Mouse (Mus musculus): ENCODE measurements around the gene Arhgef2.
A peak's percentile ranks its signal among the peaks of the same experiment; 100 is the strongest.
"Not testable (repeated sequence)": the region's sequence is repeated elsewhere in the genome, so short reads cannot be mapped to it uniquely, and the experiment has no call there.

The Arhgef2 gene

GRCm38 (mm10) chr3:88605666-88606065 lies at the start of gene Arhgef2:
Arhgef2 (plus strand) TSS chr3:88605966.
- DNase-seq (ENCODE audit: low spot score in 2 of 2), result not testable (repeated sequence)

DNA sequence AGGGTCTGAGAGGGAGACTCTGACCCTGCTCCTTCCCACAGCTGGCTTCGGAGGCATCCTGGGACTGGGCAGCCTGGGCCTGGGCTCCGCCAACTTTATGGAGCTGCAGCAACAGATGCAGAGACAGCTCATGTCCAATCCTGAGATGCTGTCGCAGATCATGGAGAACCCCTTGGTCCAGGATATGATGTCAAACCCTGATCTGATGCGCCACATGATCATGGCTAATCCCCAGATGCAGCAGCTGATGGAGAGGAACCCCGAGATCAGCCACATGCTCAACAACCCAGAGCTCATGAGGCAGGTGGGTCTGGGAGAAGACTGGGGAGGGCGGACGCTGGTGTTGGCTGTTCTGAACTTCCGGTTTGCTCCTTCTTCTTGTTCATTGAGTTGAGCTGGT lies 49.1 kb upstream of the Arhgef2 start:
- no peak for DNase-seq (ENCODE audit: low spot score in 2 of 2)

DNA sequence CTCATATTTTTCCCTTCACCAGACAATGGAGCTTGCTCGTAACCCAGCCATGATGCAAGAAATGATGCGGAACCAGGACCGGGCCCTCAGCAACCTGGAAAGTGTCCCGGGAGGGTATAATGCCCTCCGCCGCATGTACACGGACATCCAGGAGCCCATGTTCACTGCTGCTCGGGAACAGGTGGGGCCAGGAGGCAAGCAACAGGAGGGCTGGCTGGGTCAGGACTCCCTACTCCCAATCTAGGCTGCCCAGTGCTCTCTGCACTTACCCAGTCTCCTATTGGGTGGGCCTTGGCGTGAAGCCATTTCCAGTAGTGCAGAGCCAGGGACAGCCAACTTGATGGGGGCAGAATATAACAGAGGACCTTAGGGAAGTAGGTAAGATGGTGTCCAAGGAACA lies 46.2 kb upstream of the Arhgef2 start:
- no peak for DNase-seq (ENCODE audit: low spot score in 2 of 2)

DNA sequence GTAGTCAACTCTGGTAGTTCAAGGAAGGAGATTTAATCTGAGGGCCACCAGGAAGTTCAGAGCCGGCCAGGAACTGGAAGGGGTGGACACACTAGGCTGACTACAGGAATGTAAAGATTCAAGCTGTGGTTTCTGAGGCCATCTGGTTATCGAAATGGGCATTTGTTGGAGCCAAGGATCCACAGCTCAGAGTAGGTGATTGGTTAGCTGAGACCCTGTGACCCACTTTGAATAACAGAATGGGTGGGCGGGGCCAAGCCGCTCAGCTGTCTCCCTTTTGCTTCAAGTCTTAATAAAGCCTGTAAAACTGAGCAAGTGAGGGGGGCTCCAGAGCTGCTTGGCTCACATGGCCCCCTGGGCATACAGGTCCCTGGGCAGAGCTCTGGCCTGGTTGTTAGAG lies 43.8 kb upstream of the Arhgef2 start:
- no peak for DNase-seq (ENCODE audit: low spot score in 2 of 2)

DNA sequence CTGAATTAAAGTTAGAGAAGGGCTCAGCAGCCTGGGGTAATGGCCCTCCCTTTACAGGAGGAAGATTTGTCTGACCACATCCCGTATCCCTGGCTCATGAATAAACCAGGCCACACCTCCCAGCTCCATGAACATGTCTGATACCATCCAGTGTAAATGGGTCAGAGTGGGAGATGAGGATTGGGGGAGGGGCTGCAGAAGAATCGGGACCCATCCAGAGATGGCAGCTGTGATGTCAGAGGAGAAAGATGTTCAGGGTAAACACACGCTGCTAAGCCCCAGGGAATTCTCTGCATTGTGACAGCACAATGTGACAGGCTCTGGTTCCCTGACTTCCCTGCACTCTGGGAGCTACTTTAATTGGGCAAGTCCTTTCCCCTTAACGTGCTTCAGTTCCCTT lies 42.3 kb upstream of the Arhgef2 start:
- DNase-seq (ENCODE audit: low spot score in 2 of 2), result no peak

GRCm38 (mm10) chr3:88563966-88564365 lies 41.8 kb upstream of the Arhgef2 start:
- no peak for DNase-seq (ENCODE audit: low spot score in 2 of 2)

GRCm38 (mm10) chr3:88566116-88566515 lies 39.6 kb upstream of the Arhgef2 start:
- no peak for DNase-seq (ENCODE audit: low spot score in 2 of 2)

DNA sequence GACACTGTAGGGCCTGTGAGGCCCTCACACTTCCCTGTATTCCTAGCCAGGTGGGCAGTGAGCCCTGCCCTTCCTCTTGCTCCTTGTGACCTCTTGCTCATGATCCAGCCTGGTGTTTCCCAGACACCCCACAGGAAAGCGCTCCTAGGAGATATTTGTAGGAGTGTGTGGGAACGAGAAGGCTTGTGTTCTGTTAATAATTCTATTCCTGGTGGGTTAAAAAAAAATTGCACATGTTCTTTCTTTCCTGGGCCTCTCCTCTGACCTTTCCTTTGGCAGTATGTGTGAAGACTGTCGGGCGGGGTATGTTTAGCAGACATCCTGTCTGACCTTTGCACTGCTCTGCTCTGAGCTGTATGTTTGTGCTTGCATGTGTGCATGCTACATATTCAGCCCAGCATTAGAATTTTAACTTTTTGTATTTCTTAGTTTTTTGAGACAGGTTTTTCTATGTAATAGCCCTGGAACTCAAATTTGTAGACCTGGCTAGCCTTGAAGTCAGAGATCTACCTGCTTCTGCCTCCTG lies 39.2 kb upstream of the Arhgef2 start:
- DNase-seq (ENCODE audit: low spot score in 2 of 2), result no peak

DNA sequence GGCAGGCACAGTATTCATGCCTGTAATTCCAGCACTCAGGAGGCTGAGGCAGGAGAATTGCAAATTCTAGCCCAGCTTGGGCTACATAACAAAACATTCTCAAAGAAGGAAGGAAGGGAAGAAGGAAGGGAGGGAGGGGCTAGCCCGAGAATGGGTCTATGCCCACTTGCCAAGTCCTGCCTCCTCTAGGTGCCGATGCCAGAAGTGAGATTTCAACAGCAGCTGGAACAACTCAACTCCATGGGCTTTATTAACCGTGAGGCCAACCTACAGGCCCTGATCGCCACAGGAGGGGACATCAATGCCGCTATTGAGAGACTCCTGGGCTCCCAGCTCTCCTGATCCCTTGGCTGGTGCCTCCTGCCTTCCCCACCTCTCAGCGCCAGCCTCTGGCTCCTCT lies 37.9 kb upstream of the Arhgef2 start:
- DNase-seq (ENCODE audit: low spot score in 2 of 2), result no peak

GRCm38 (mm10) chr3:88568615-88569014 lies 37.2 kb upstream of the Arhgef2 start:
- no peak for DNase-seq (ENCODE audit: low spot score in 2 of 2)

DNA sequence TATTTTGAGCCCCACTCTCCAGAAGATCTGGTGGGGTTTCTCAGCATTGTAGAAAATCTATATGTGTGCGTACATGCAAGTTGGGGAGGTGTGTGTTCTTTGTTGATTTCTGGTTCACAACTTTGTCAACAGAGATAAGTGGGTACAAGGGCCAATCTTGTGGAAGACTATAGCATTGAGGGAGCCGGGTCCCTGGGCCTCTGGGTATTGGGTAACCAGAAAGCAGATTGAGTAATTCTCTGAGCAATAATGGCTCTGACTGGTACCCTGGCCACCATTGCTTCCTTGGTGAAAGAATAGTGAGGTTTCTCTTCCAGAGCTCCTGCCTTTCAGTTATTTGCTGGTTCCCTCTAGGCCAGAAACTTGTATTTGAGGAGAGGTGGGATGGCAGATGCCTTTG lies 36.7 kb upstream of the Arhgef2 start:
- DNase-seq (ENCODE audit: low spot score in 2 of 2), result no peak

- no peak for DNase-seq (ENCODE audit: low spot score in 2 of 2)
Observed at GRCm38 (mm10) chr3:88569694-88570093, 36.1 kb upstream of the Arhgef2 start.

DNA sequence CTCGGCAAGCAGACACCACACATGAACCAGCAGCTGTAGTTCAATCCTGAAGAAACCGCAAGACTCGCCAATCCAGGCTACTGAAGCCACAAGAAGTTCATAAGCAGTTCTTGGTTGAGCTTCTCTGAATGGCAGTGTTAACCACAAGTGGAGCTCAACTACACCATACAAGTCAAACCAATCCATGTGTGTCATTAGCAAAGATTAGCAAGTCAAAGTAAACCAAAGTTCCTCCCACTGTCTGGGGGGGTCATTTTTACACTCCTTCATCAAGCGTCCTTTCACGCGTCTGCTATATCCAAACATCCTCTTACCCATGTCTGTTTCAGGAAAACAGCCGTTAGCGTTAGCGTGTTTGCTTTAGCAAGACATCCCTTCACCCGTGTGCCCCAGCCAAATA lies 35.4 kb upstream of the Arhgef2 start:
- DNase-seq (ENCODE audit: low spot score in 2 of 2), result no peak

- DNase-seq (ENCODE audit: low spot score in 2 of 2), result no peak
Observed at GRCm38 (mm10) chr3:88571856-88572255, 33.9 kb upstream of the Arhgef2 start.

GRCm38 (mm10) chr3:88572835-88573234 lies 32.9 kb upstream of the Arhgef2 start:
- no peak for DNase-seq (ENCODE audit: low spot score in 2 of 2)

GRCm38 (mm10) chr3:88573810-88574209 lies 32.0 kb upstream of the Arhgef2 start:
- DNase-seq (ENCODE audit: low spot score in 2 of 2), result no peak

DNA sequence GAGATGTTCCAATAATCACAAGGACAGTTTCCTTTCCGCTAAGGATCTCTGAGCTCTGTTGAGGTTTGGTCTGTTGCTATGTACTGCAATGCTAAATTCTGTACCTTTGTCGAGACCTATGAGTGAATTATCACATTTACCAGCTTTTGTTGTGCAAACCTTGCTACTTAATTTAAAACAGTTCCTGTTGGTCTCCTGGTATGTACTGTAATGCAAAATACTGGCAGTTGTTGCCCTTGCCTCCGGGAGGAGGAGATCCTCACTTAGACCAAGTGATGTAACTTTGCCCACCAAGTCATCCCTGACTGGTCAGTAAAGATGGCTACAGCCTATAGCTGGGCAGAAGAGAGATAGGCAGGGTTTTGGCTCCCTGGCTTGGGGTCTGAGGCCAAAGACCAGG lies 30.2 kb upstream of the Arhgef2 start, which contains the start of gene Ssr2:
Gene Ssr2 (plus strand): TSS at position 337 of the 400 bp plus-strand sequence.
- DNase-seq (ENCODE audit: low spot score in 2 of 2), result no peak

GRCm38 (mm10) chr3:88577846-88578245 lies 27.9 kb upstream of the Arhgef2 start:
- not testable (repeated sequence) for DNase-seq (ENCODE audit: low spot score in 2 of 2)

DNA sequence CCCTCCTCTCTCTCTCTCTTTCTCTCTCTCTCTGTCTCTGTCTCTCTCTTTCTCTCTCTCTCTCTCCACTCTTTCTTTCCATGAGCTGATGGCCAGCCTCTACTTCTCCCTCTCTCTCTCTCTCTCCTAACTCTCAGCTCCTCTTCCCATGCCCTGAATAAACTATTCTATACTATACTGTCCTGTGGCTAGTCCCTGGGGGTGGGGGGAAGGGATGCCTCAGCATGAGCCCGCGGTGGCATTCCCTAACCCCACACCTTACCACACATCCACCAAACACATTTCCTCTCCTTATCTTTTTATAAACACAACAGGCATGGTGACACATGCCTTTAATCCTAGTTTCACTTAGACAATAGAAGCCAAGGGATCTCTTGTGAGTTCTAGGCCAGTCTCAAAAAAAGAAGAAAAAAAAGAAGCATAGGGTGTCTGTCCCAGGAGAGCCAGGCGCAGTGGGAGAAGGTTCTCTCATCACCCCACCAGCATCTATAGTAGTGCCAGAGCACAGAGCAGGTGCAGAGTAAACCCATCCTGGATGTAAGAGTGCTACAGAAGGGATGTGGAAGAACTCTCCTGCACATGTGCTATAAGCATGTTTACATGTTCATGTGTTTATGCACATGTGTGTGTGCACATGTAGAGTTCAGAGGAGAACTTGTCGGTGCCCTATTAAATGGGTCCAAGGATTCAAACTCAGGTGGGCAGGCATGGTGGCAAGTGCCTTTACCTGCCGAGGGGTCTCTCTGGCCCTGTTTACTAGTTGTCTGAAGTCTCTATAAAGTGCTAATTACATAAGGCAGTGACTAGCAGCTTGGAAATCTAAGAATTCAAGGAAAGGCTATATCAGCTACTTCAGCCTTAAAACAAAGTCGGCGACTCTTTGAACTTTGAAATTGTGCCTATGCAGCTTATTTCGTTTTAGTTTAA lies 27.0 kb upstream of the Arhgef2 start:
- DNase-seq (ENCODE audit: low spot score in 2 of 2), result no peak

DNA sequence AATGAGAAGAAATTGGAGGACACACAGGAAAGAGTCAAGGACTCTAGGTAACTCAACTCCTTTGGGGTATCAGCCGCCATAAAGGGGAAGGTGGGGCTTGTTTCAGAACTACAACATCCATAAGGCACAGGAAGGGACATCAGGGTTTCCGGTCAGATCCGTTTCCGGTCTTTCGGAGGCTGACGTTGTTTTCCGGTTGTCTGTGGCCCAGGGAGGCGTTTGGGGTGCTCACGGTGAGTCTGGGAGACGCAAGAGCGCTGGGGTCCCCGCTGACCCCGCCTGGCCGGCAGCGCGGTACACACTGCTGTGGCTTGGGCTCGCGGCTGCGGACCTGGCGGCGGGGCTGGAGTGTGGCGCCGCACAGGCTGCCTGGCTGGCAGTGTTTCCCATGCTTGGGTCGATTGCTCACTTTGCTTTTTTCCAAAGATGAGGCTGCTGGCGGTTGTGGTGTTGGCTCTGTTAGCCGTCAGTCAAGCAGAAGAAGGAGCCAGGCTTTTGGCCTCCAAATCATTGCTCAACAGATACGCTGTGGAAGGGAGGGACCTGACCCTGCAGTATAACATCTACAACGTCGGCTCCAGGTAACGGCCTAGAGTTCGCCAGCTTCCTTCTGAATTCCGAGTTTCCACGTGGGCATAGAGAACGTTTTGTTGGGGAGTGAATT lies 26.2 kb upstream of the Arhgef2 start:
- DNase-seq (ENCODE audit: low spot score in 2 of 2), result peak; percentile 59 to 69

DNA sequence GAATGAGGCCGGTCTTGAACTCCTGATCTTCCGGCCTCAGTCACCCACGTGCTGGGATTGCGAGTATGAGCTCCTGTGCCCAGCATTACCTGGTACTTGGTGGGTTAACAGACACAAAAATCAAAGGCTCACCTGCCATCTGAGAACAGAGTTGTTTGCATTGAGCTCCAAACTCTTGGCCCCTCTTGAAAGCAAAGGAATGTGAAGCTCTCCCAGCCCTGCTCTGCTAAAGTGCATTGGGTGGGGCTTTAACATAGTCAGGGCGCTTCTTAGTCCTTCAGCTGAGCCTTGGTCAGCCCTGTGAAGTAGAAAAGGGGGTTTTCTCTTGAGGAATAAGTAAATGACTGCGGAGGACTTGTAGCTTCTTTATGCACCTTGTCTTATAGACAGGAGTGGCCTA lies 20.0 kb upstream of the Arhgef2 start:
- no peak for DNase-seq (ENCODE audit: low spot score in 2 of 2)

DNA sequence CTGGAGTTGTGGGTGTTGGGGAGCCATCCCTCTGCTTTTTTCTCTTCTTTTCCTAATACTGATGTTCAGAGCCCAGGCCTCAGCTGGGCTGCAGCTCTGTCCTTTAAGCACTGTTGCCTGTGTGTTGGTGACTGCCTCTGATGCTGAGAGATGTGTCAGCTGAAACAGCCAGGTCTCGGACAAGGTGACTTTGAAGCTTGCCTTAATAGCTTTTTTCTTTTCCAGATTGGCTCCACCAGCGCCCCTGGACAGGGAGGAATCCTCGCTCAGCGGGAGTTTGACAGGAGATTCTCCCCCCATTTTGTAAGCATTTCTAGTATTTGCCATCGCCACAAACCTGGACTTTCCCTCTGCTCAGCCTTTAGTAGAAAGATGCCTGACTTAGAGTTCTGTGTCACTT lies 19.1 kb upstream of the Arhgef2 start:
- DNase-seq (ENCODE audit: low spot score in 2 of 2), result no peak

- no peak for DNase-seq (ENCODE audit: low spot score in 2 of 2)
Observed at GRCm38 (mm10) chr3:88590246-88590645, 15.5 kb upstream of the Arhgef2 start.

Measured in thymus, postnatal 10 days (tissue).